Mouse (Mus musculus) forebrain, postnatal 0 days (tissue): ENCODE measurements around the gene Nrg3. TPM values are rescaled to one million over a fixed set of nuclear protein-coding genes. Genes with fewer than 3 reads are reported as not detected.

Source experiments
- ATAC-seq: fragments of 200-750 bp; cut with Nextera tagmentation; 2 replicates; pipeline ENCODE4 v1.8.0; 2017; ENCODE audit warnings: mild to moderate bottlenecking, moderate library complexity
- DNase-seq: peaks from one replicate; pipeline ENCODE4 v3.0.0-alpha.2; 2015
- H3K27ac ChIP-seq: fragments of 300-500 bp; sonication (generic); 2 replicates; pipeline ENCODE4 v1.5.1; 2014; ENCODE audit warnings: low read depth, mild to moderate bottlenecking, antibody characterized with exemption, low read length, moderate library complexity, mixed read lengths
- H3K27me3 ChIP-seq: fragments of 300-500 bp; sonication (generic); 2 replicates; pipeline ENCODE4 v1.6.1; 2014; ENCODE audit warnings: mild to moderate bottlenecking, low read length, mixed read lengths; ENCODE audit not compliant: insufficient read depth
- H3K36me3 ChIP-seq: fragments of 300-500 bp; sonication (generic); 2 replicates; pipeline ENCODE4 v1.6.1; 2014; ENCODE audit warnings: mild to moderate bottlenecking, moderate library complexity; ENCODE audit not compliant: insufficient read depth
- H3K4me1 ChIP-seq: fragments of 300-500 bp; sonication (generic); 2 replicates; pipeline ENCODE4 v1.6.1; 2014; ENCODE audit warnings: antibody characterized with exemption; ENCODE audit not compliant: insufficient read depth
- H3K4me2 ChIP-seq: fragments of 300-500 bp; sonication (generic); 2 replicates; pipeline ENCODE4 v1.6.1; 2014; ENCODE audit warnings: low read depth, mild to moderate bottlenecking, moderate library complexity
- H3K4me3 ChIP-seq: fragments of 300-500 bp; sonication (generic); 2 replicates; pipeline ENCODE4 v1.5.1; 2014; ENCODE audit warnings: low read depth, low read length, mixed read lengths
- H3K9ac ChIP-seq: fragments of 300-500 bp; sonication (generic); 2 replicates; pipeline ENCODE4 v1.6.1; 2014; ENCODE audit warnings: mild to moderate bottlenecking
- H3K9me3 ChIP-seq: fragments of 300-500 bp; sonication (generic); 2 replicates; pipeline ENCODE4 v1.6.1; 2016; ENCODE audit warnings: low read length
- CTCF ChIP-seq: sonication (generic); IDR thresholded peaks from 2 replicates; pipeline ENCODE4 v1.5.1; 2016; ENCODE audit warnings: antibody characterized with exemption, control low read depth, low read depth
- WGBS: fragments of 180-500 bp; shearing (Covaris S2); extraction: QIAGEN DNeasy Blood & Tissue Kit; methylation state at CpG from one replicate; pipeline ENCODE4 v1.1.7; 2014; 5-methylcytosine and 5-hydroxymethylcytosine counted together
- polyA plus RNA-seq: library from polyadenylated mRNA; unstranded; fragments of >200 nt; fragmentation: Nextera tagmentation; extraction: Ambion mirVana; gene quantifications from 2 replicates; pipeline ENCODE4 v1.2.1, GENCODE M21; 2015
- total RNA-seq: library from RNA; depleted of rRNA; stranded (reverse); fragments of >200 nt; gene quantifications from 2 replicates; pipeline ENCODE4 v1.2.3, GENCODE M21; 2014

Gene Nrg3
- total and polyA plus RNA-seq, 2 experiments from 2014 or later: 8.1 to 33.1 TPM

DNA sequence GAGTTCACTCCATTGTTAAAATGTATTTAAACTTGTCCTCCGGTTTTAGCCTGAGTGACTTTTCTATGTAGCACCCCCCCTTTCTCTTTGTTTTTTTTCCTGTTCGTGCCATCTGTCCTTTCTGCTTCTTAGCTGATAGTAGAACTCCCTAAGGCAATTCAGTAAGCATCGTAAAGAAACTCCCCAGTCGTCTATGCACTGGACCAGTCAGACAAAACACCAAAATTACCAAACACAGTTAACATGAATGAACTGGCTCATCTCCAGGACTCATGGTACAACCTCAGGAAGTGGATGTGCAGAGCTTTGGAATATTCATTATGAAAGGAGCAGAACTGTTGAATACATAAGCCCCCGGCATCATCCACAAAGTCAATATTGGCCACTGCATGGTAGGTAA is 429.5 kb downstream of the Nrg3 start:
- ATAC-seq (peak; percentile 49), DNase-seq (no peak)
- H3K9me3 ChIP-seq: no peaks in the 10 kb centered on the region
- no peak overlapping the region for H3K9ac ChIP-seq
- no peaks in the 10 kb centered on the region for H3K27me3 ChIP-seq
- TF ChIP-seq CTCF: no peak
- 0 out of 2 replicates have a peak, but pooled peaks cover 3% of the 10 kb centered on the region for H3K4me1 ChIP-seq
- no peaks in the 10 kb centered on the region for H3K36me3 ChIP-seq
- peak overlapping the region; percentile 54; the same call in 1 of the 2 replicates for H3K27ac ChIP-seq
- 41% methylated on average over 5 of the region's 5 CpGs for WGBS
- H3K4me3 ChIP-seq: no peak overlapping the region
- no peak overlapping the region for H3K4me2 ChIP-seq

GRCm38 (mm10) chr14:39039046-39039445 is 433.8 kb downstream of the Nrg3 start:
- no peaks in the 10 kb centered on the region for H3K27me3 ChIP-seq
- H3K36me3 ChIP-seq: no peaks in the 10 kb centered on the region
- no peak for DNase-seq
- H3K4me1 ChIP-seq: 0 out of 2 replicates have a peak, but pooled peaks cover 2% of the 10 kb centered on the region
- no peaks in the 10 kb centered on the region for H3K9me3 ChIP-seq
- no peak overlapping the region for H3K27ac ChIP-seq
- ATAC-seq: peak; percentile 56; the same call in 1 of the 2 replicates
- H3K4me3 ChIP-seq: no peak overlapping the region
- H3K4me2 ChIP-seq: no peak overlapping the region
- TF ChIP-seq CTCF: no peak
- no peak overlapping the region for H3K9ac ChIP-seq
- 56% methylated on average over 1 of the region's 1 CpGs for WGBS

- WGBS: 85% methylated on average over 3 of the region's 3 CpGs
- Histone ChIP-seq H3K27me3 (no peaks in the 10 kb centered on the region), H3K4me2 (no peak overlapping the region), H3K9me3 (no peaks in the 10 kb centered on the region), H3K27ac (no peak overlapping the region), H3K4me3 (no peak overlapping the region), H3K36me3 (no peaks in the 10 kb centered on the region), H3K9ac (no peak overlapping the region), H3K4me1 (no peaks in the 10 kb centered on the region)
- ATAC-seq: peak; percentile 40; the same call in 1 of the 2 replicates
- no peak for TF ChIP-seq CTCF
- no peak for DNase-seq
Measured at GRCm38 (mm10) chr14:39034482-39034881, 438.4 kb downstream of the Nrg3 start.

DNA sequence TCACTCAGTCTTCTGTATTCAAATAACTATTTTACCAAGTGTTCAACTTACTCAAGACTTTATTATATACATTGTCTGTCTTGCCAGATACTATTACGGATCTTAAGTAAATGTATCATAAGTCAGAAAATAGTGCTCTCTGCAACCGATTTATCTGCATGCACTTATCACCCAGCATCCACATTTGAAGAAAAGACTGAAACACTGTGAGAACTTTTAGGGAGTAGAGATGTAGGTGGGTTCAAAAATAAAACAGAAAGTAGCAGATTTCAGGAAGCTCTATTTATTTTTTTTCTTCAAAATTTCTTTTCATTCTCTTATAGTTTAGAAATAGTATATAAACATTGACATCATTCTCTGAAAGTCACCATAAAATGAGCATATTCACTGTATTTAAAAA is 449.8 kb downstream of the Nrg3 start:
- Histone ChIP-seq H3K9ac (no peak overlapping the region), H3K4me3 (no peak overlapping the region), H3K36me3 (no peaks in the 10 kb centered on the region), H3K27me3 (no peaks in the 10 kb centered on the region), H3K27ac (no peak overlapping the region), H3K4me2 (no peak overlapping the region), H3K4me1 (no peaks in the 10 kb centered on the region), H3K9me3 (no peaks in the 10 kb centered on the region)
- DNase-seq (no peak), ATAC-seq (no peak)
- TF ChIP-seq CTCF: no peak
- 94% methylated on average over 2 of the region's 2 CpGs for WGBS

DNA sequence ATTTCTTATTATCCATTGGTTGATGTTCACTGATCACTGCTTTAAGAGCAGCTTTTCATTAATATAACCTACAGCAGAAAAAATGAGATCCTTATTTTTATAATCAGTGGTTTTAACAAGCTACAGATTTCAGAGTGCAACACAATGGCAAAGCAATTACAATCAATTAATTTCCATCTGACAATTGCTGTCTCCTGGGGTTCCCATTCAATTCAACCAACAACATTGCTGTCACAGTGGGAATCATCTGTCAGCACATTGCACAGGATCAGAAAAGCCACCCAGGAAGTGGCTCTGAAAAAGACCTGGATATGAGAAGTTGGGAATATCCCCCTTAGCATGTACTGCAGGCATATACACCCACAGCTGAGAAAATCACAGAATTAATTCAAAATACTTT is 458.8 kb downstream of the Nrg3 start:
- Histone ChIP-seq H3K4me1 (no peaks in the 10 kb centered on the region), H3K27ac (no peak overlapping the region), H3K36me3 (no peaks in the 10 kb centered on the region), H3K9ac (no peak overlapping the region), H3K4me3 (no peak overlapping the region), H3K27me3 (no peaks in the 10 kb centered on the region), H3K9me3 (no peaks in the 10 kb centered on the region), H3K4me2 (no peak overlapping the region)
- ATAC-seq (no peak), DNase-seq (no peak)
- TF ChIP-seq CTCF: no peak

GRCm38 (mm10) chr14:38997843-38998242 is 475.0 kb downstream of the Nrg3 start:
- Histone ChIP-seq H3K9ac (no peak overlapping the region), H3K27me3 (no peaks in the 10 kb centered on the region), H3K27ac (no peak overlapping the region), H3K4me2 (no peak overlapping the region), H3K36me3 (no peaks in the 10 kb centered on the region), H3K4me3 (no peak overlapping the region), H3K4me1 (no peaks in the 10 kb centered on the region), H3K9me3 (no peaks in the 10 kb centered on the region)
- TF ChIP-seq CTCF: no peak
- WGBS: 48% methylated on average over 3 of the region's 3 CpGs
- DNase-seq: no peak
- ATAC-seq: no peak

DNA sequence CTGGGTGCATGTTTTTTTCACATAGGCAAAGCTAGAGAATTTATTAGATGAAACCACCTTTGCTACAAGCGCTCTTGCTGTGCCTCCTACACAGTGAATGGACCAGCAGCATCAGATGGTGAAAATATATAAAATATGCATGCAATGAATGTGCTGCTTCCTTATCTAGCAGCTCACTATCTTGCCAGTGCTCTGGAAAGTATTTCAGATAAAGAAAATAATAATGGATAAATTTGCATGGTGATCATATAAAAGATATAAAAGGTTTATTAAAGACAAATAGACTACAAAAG is 480.4 kb downstream of the Nrg3 start:
- 73% methylated on average over 1 of the region's 1 CpGs for WGBS
- Histone ChIP-seq H3K9ac (no peak overlapping the region), H3K27me3 (no peaks in the 10 kb centered on the region), H3K9me3 (no peaks in the 10 kb centered on the region), H3K27ac (no peak overlapping the region), H3K4me2 (no peak overlapping the region), H3K4me3 (no peak overlapping the region), H3K4me1 (peaks cover 7% of the 10 kb centered on the region), H3K36me3 (no peaks in the 10 kb centered on the region)
- TF ChIP-seq CTCF: no peak
- ATAC-seq: peak; percentile 51
- no peak for DNase-seq
